Mouse (Mus musculus) forebrain, postnatal 0 days (tissue): ENCODE results near the gene Etfbkmt. TPM values are rescaled to one million over a fixed set of nuclear protein-coding genes. Genes with fewer than 3 reads are reported as not detected.
"Not testable (repeated sequence)": the region's sequence is repeated elsewhere in the genome, so short reads cannot be mapped to it uniquely, and the experiment has no call there.

ENCODE experiments used
- ATAC-seq: fragments of 200-750 bp; cut with Nextera tagmentation; 2 replicates; pipeline ENCODE4 v1.8.0; 2017; ENCODE audit warnings: mild to moderate bottlenecking, moderate library complexity
- DNase-seq: peaks from one replicate; pipeline ENCODE4 v3.0.0-alpha.2; 2015
- H3K27ac ChIP-seq: fragments of 300-500 bp; sonication (generic); 2 replicates; pipeline ENCODE4 v1.5.1; 2014; ENCODE audit warnings: low read depth, mild to moderate bottlenecking, antibody characterized with exemption, low read length, moderate library complexity, mixed read lengths
- H3K27me3 ChIP-seq: fragments of 300-500 bp; sonication (generic); 2 replicates; pipeline ENCODE4 v1.6.1; 2014; ENCODE audit warnings: mild to moderate bottlenecking, low read length, mixed read lengths; ENCODE audit not compliant: insufficient read depth
- H3K36me3 ChIP-seq: fragments of 300-500 bp; sonication (generic); 2 replicates; pipeline ENCODE4 v1.6.1; 2014; ENCODE audit warnings: mild to moderate bottlenecking, moderate library complexity; ENCODE audit not compliant: insufficient read depth
- H3K4me1 ChIP-seq: fragments of 300-500 bp; sonication (generic); 2 replicates; pipeline ENCODE4 v1.6.1; 2014; ENCODE audit warnings: antibody characterized with exemption; ENCODE audit not compliant: insufficient read depth
- H3K4me2 ChIP-seq: fragments of 300-500 bp; sonication (generic); 2 replicates; pipeline ENCODE4 v1.6.1; 2014; ENCODE audit warnings: low read depth, mild to moderate bottlenecking, moderate library complexity
- H3K4me3 ChIP-seq: fragments of 300-500 bp; sonication (generic); 2 replicates; pipeline ENCODE4 v1.5.1; 2014; ENCODE audit warnings: low read depth, low read length, mixed read lengths
- H3K9ac ChIP-seq: fragments of 300-500 bp; sonication (generic); 2 replicates; pipeline ENCODE4 v1.6.1; 2014; ENCODE audit warnings: mild to moderate bottlenecking
- H3K9me3 ChIP-seq: fragments of 300-500 bp; sonication (generic); 2 replicates; pipeline ENCODE4 v1.6.1; 2016; ENCODE audit warnings: low read length
- CTCF ChIP-seq: sonication (generic); IDR thresholded peaks from 2 replicates; pipeline ENCODE4 v1.5.1; 2016; ENCODE audit warnings: antibody characterized with exemption, control low read depth, low read depth
- WGBS: fragments of 180-500 bp; shearing (Covaris S2); extraction: QIAGEN DNeasy Blood & Tissue Kit; methylation state at CpG from one replicate; pipeline ENCODE4 v1.1.7; 2014; 5-methylcytosine and 5-hydroxymethylcytosine counted together
- polyA plus RNA-seq: library from polyadenylated mRNA; unstranded; fragments of >200 nt; fragmentation: Nextera tagmentation; extraction: Ambion mirVana; gene quantifications from 2 replicates; pipeline ENCODE4 v1.2.1, GENCODE M21; 2015
- total RNA-seq: library from RNA; depleted of rRNA; stranded (reverse); fragments of >200 nt; gene quantifications from 2 replicates; pipeline ENCODE4 v1.2.3, GENCODE M21; 2014

The Etfbkmt gene
- total and polyA plus RNA-seq, 2 experiments from 2014 or later: 4.4 to 6.9 TPM

- Histone ChIP-seq H3K36me3 (no peaks in the 10 kb centered on the region), H3K4me1 (no peaks in the 10 kb centered on the region)
- ATAC-seq: no peak
These were observed 9.0 kb downstream of the Etfbkmt start for GRCm38 (mm10) chr6:149148436-149149229.

GRCm38 (mm10) chr6:149152119-149152518, 12.5 kb downstream of the Etfbkmt start:
- ATAC-seq (no peak), DNase-seq (no peak)
- TF ChIP-seq CTCF: no peak
- Histone ChIP-seq H3K27ac (no peak overlapping the region), H3K4me3 (no peak overlapping the region), H3K36me3 (peaks cover 10% of the 10 kb centered on the region), H3K27me3 (no peaks in the 10 kb centered on the region), H3K9ac (no peak overlapping the region), H3K4me2 (no peak overlapping the region), H3K4me1 (no peaks in the 10 kb centered on the region), H3K9me3 (no peaks in the 10 kb centered on the region)
- 94% methylated on average over 2 of the region's 2 CpGs for WGBS

More at GRCm38 (mm10) chr6:149148436-149149229, 9.0 kb downstream of the Etfbkmt start:
- H3K27ac ChIP-seq: no peak overlapping the region
- no peak overlapping the region for H3K4me2 ChIP-seq
- H3K27me3 ChIP-seq: no peaks in the 10 kb centered on the region
- no peak for TF ChIP-seq CTCF
- DNase-seq: no peak
- no peak overlapping the region for H3K9ac ChIP-seq
- WGBS: 94% methylated on average over 7 of the region's 7 CpGs
- H3K9me3 ChIP-seq: no peaks in the 10 kb centered on the region
- H3K4me3 ChIP-seq: no peak overlapping the region

- DNase-seq: no peak
- Histone ChIP-seq H3K9me3 (no peaks in the 10 kb centered on the region), H3K27ac (no peak overlapping the region), H3K36me3 (peaks cover 17% of the 10 kb centered on the region), H3K4me2 (no peak overlapping the region), H3K4me1 (no peaks in the 10 kb centered on the region), H3K27me3 (no peaks in the 10 kb centered on the region), H3K9ac (no peak overlapping the region), H3K4me3 (no peak overlapping the region)
- ATAC-seq: no peak
- WGBS: 48% methylated on average over 6 of the region's 6 CpGs
- no peak for TF ChIP-seq CTCF
These were observed 13.9 kb downstream of the Etfbkmt start for GRCm38 (mm10) chr6:149153473-149154115.

GRCm38 (mm10) chr6:149154116-149155030, 14.7 kb downstream of the Etfbkmt start:
- H3K27ac ChIP-seq: no peak overlapping the region
- H3K4me1 ChIP-seq: no peaks in the 10 kb centered on the region
- 16% methylated on average over 8 of the region's 8 CpGs for WGBS
- ATAC-seq (no peak), DNase-seq (no peak)
- no peak overlapping the region for H3K4me2 ChIP-seq
- TF ChIP-seq CTCF: no peak
- H3K4me3 ChIP-seq: no peak overlapping the region
- no peaks in the 10 kb centered on the region for H3K27me3 ChIP-seq
- H3K36me3 ChIP-seq: peaks cover 23% of the 10 kb centered on the region
- no peaks in the 10 kb centered on the region for H3K9me3 ChIP-seq
- no peak overlapping the region for H3K9ac ChIP-seq

GRCm38 (mm10) chr6:149155031-149155841, 15.6 kb downstream of the Etfbkmt start:
- peaks cover 23% of the 10 kb centered on the region for H3K36me3 ChIP-seq
- no peak overlapping the region for H3K4me3 ChIP-seq
- H3K4me1 ChIP-seq: no peaks in the 10 kb centered on the region
- H3K27ac ChIP-seq: no peak overlapping the region
- 79% methylated on average over 3 of the region's 3 CpGs for WGBS
- no peaks in the 10 kb centered on the region for H3K27me3 ChIP-seq
- no peak overlapping the region for H3K9ac ChIP-seq
- DNase-seq: no peak
- no peak overlapping the region for H3K4me2 ChIP-seq
- ATAC-seq: no peak
- no peaks in the 10 kb centered on the region for H3K9me3 ChIP-seq
- TF ChIP-seq CTCF: no peak

GRCm38 (mm10) chr6:149167038-149167437, 27.4 kb downstream of the Etfbkmt start:
- WGBS: 93% methylated on average over 3 of the region's 4 CpGs
- peaks cover 34% of the 10 kb centered on the region for H3K36me3 ChIP-seq

More at GRCm38 (mm10) chr6:149167038-149167437, 27.4 kb downstream of the Etfbkmt start:
- not testable (repeated sequence) for H3K27me3 ChIP-seq, H3K9me3 ChIP-seq, H3K4me2 ChIP-seq, DNase-seq, H3K9ac ChIP-seq, H3K4me1 ChIP-seq, H3K27ac ChIP-seq, H3K4me3 ChIP-seq, ATAC-seq
